Mouse (Mus musculus): ENCODE data around the gene Dbp. TPM values are rescaled to one million over a fixed set of nuclear protein-coding genes. Genes with fewer than 3 reads are reported as not detected.
A peak's percentile ranks its signal among the peaks of the same experiment; 100 is the strongest.

Gene Dbp
- polyA plus RNA-seq, 1 experiment from 2014 or later, result 2.1 TPM

GRCm38 (mm10) chr7:45695098-45695497 lies 9.8 kb upstream of the Dbp start:
- no peaks in the 10 kb centered on the region for H3K36me3 ChIP-seq (ENCODE audit: insufficient read depth)
- 19% methylated on average over 6 of the region's 6 CpGs for WGBS
- ATAC-seq (ENCODE audit: insufficient read depth) (no peak), DNase-seq (no peak)
- H3K4me2 ChIP-seq, result no peak overlapping the region
- peaks cover 18% of the 10 kb centered on the region for H3K27me3 ChIP-seq (ENCODE audit: insufficient read depth, low read length)
- no peaks in the 10 kb centered on the region for H3K9me3 ChIP-seq (ENCODE audit: low read depth, low read length)
- H3K27ac ChIP-seq (ENCODE audit: low read depth), result no peak overlapping the region
- H3K4me3 ChIP-seq (ENCODE audit: low read depth, low read length), result no peak overlapping the region
- no peak for TF ChIP-seq CTCF (IDR thresholded peaks at IDR 0.05; ENCODE audit: low read depth)
- no peak overlapping the region for H3K9ac ChIP-seq
- H3K4me1 ChIP-seq (ENCODE audit: insufficient read depth), result no peaks in the 10 kb centered on the region

GRCm38 (mm10) chr7:45697894-45698293 lies 7.0 kb upstream of the Dbp start:
- no peak for DNase-seq
- TF ChIP-seq CTCF (IDR thresholded peaks at IDR 0.05; ENCODE audit: low read depth), result no peak
- Histone ChIP-seq H3K36me3 (ENCODE audit: insufficient read depth) (no peaks in the 10 kb centered on the region), H3K4me1 (ENCODE audit: insufficient read depth) (peaks cover 3% of the 10 kb centered on the region; the same call in 1 of the 2 replicates), H3K4me2 (no peak overlapping the region), H3K9ac (no peak overlapping the region), H3K27ac (ENCODE audit: low read depth) (no peak overlapping the region), H3K9me3 (ENCODE audit: low read depth, low read length) (no peaks in the 10 kb centered on the region), H3K27me3 (ENCODE audit: insufficient read depth, low read length) (peaks cover 25% of the 10 kb centered on the region), H3K4me3 (ENCODE audit: low read depth, low read length) (no peak overlapping the region)
- ATAC-seq (ENCODE audit: insufficient read depth), result no peak
- 80% methylated on average over 5 of the region's 7 CpGs for WGBS

- ATAC-seq (ENCODE audit: insufficient read depth) (no peak), DNase-seq (no peak)
- H3K4me2 ChIP-seq, result peak within 1 kb of the TSS; percentile 69
- WGBS, result 2% methylated on average over 36 of the region's 36 CpGs
- no peaks in the 10 kb centered on the region for H3K9me3 ChIP-seq (ENCODE audit: low read depth, low read length)
- peak within 1 kb of the TSS; percentile 38 for H3K4me3 ChIP-seq (ENCODE audit: low read depth, low read length)
- TF ChIP-seq CTCF (IDR thresholded peaks at IDR 0.05; ENCODE audit: low read depth), result no peak
- peak within 1 kb of the TSS; percentile 38; the same call in 1 of the 2 replicates for H3K9ac ChIP-seq
- H3K27me3 ChIP-seq (ENCODE audit: insufficient read depth, low read length), result peaks cover 25% of the 10 kb centered on the region
- H3K27ac ChIP-seq (ENCODE audit: low read depth), result no peak within 1 kb of the TSS
- H3K36me3 ChIP-seq (ENCODE audit: insufficient read depth), result no peaks in the 10 kb centered on the region
- peaks cover 3% of the 10 kb centered on the region; the same call in 1 of the 2 replicates for H3K4me1 ChIP-seq (ENCODE audit: insufficient read depth)
These were observed 5.3 kb upstream of the Dbp start, which contains the start of gene Car11 for GRCm38 (mm10) chr7:45699523-45700141. TSS of gene Car11 (plus strand) at chr7:45699843.

- peak; percentile 18; the same call in 1 of the 2 replicates for ATAC-seq (ENCODE audit: insufficient read depth)
These were observed 4.4 kb upstream of the Dbp start for GRCm38 (mm10) chr7:45700301-45701015.

GRCm38 (mm10) chr7:45701072-45701471 lies 3.8 kb upstream of the Dbp start:
- Histone ChIP-seq H3K9me3 (ENCODE audit: low read depth, low read length) (no peaks in the 10 kb centered on the region), H3K27ac (ENCODE audit: low read depth) (no peak overlapping the region), H3K4me1 (ENCODE audit: insufficient read depth) (peaks cover 10% of the 10 kb centered on the region), H3K4me3 (ENCODE audit: low read depth, low read length) (peak overlapping the region; percentile 38; the same call in 1 of the 2 replicates), H3K4me2 (peak overlapping the region; percentile 69; the same call in 1 of the 2 replicates), H3K27me3 (ENCODE audit: insufficient read depth, low read length) (peaks cover 25% of the 10 kb centered on the region), H3K9ac (no peak overlapping the region), H3K36me3 (ENCODE audit: insufficient read depth) (no peaks in the 10 kb centered on the region)
- 37% methylated on average over 11 of the region's 11 CpGs for WGBS
- no peak for ATAC-seq (ENCODE audit: insufficient read depth)
- no peak for TF ChIP-seq CTCF (IDR thresholded peaks at IDR 0.05; ENCODE audit: low read depth)
- no peak for DNase-seq

More at GRCm38 (mm10) chr7:45700301-45701015, 4.4 kb upstream of the Dbp start:
- Histone ChIP-seq H3K9me3 (ENCODE audit: low read depth, low read length) (no peaks in the 10 kb centered on the region), H3K27ac (ENCODE audit: low read depth) (no peak overlapping the region), H3K9ac (peak overlapping the region; percentile 21; the same call in 1 of the 2 replicates), H3K4me3 (ENCODE audit: low read depth, low read length) (peak overlapping the region; percentile 38), H3K4me2 (peak overlapping the region; percentile 69), H3K4me1 (ENCODE audit: insufficient read depth) (peaks cover 4% of the 10 kb centered on the region), H3K36me3 (ENCODE audit: insufficient read depth) (no peaks in the 10 kb centered on the region), H3K27me3 (ENCODE audit: insufficient read depth, low read length) (peaks cover 25% of the 10 kb centered on the region)
- no peak for TF ChIP-seq CTCF (IDR thresholded peaks at IDR 0.05; ENCODE audit: low read depth)
- 2% methylated on average over 20 of the region's 20 CpGs for WGBS
- DNase-seq, result peak; percentile 88

- ATAC-seq (ENCODE audit: insufficient read depth) (no peak), DNase-seq (no peak)
- TF ChIP-seq CTCF (IDR thresholded peaks at IDR 0.05; ENCODE audit: low read depth), result no peak
- H3K4me3 ChIP-seq (ENCODE audit: low read depth, low read length), result peak overlapping the region; percentile 38; the same call in 1 of the 2 replicates
- peaks cover 25% of the 10 kb centered on the region for H3K27me3 ChIP-seq (ENCODE audit: insufficient read depth, low read length)
- no peaks in the 10 kb centered on the region for H3K9me3 ChIP-seq (ENCODE audit: low read depth, low read length)
- H3K36me3 ChIP-seq (ENCODE audit: insufficient read depth), result no peaks in the 10 kb centered on the region
- no peak overlapping the region for H3K27ac ChIP-seq (ENCODE audit: low read depth)
- no peak overlapping the region for H3K9ac ChIP-seq
- WGBS, result 78% methylated on average over 11 of the region's 11 CpGs
- H3K4me2 ChIP-seq, result no peak overlapping the region
- peaks cover 12% of the 10 kb centered on the region for H3K4me1 ChIP-seq (ENCODE audit: insufficient read depth)
These were observed 3.3 kb upstream of the Dbp start for GRCm38 (mm10) chr7:45701607-45702006.

- no peak for TF ChIP-seq CTCF (IDR thresholded peaks at IDR 0.05; ENCODE audit: low read depth)
- Histone ChIP-seq H3K27me3 (ENCODE audit: insufficient read depth, low read length) (peaks cover 25% of the 10 kb centered on the region), H3K4me2 (no peak overlapping the region), H3K27ac (ENCODE audit: low read depth) (no peak overlapping the region), H3K4me1 (ENCODE audit: insufficient read depth) (peaks cover 18% of the 10 kb centered on the region), H3K4me3 (ENCODE audit: low read depth, low read length) (no peak overlapping the region), H3K9ac (no peak overlapping the region), H3K9me3 (ENCODE audit: low read depth, low read length) (no peaks in the 10 kb centered on the region), H3K36me3 (ENCODE audit: insufficient read depth) (no peaks in the 10 kb centered on the region)
- DNase-seq, result no peak
- 88% methylated on average over 11 of the region's 11 CpGs for WGBS
- ATAC-seq (ENCODE audit: insufficient read depth), result no peak
These were observed 2.6 kb upstream of the Dbp start for GRCm38 (mm10) chr7:45702316-45702715.
